In genomic region chr17:56861197-56861596, GRCm38 (mm10) we compare ENCODE assay signal across 11 mouse cellular contexts. TPM values are rescaled to one million over a fixed set of nuclear protein-coding genes. Genes with fewer than 3 reads are reported as not detected.
DNase-seq lines count a peak whose midpoint lies in the region; ATAC-seq and TF ChIP-seq lines count a peak whose summit lies in the region.
"Had no signal": no experiment of that assay in that cellular context is flagged by ENCODE, and none has a peak within 500 bp of the region (broad histone marks: within the 10 kb centered on the region; RNA-seq: fewer than 3 reads in every experiment).

No protein-coding gene starts in this region.

- DNase-seq in kidney, postnatal 0 days (ENCODE audit: low spot score): peak; percentile 14
- DNase-seq in kidney, adult 9 months: no peak
- peak; percentile 90 for DNase-seq in ES-CJ7 (ENCODE audit: low read depth, low spot score)
- peak; percentile 55 for DNase-seq in induced T-regulatory cell, adult 2 months (ENCODE audit: low read depth)
- DNase-seq in right cerebral cortex, postnatal 25 days: no peak
- no peak for DNase-seq in midbrain, embryonic 14.5 days
- DNase-seq in frontal cortex, postnatal 36 days (ENCODE audit: low spot score in 2 of 2): no peak

- H3K9ac ChIP-seq in kidney, postnatal 0 days (ENCODE audit: low read depth, low read length): no peak overlapping the region
- H3K9ac ChIP-seq in midbrain, embryonic 14.5 days (replicated peaks; ENCODE audit: low read length): no peak overlapping the region
- H3K9ac ChIP-seq: embryonic facial prominence, embryonic 12.5 days; midbrain, embryonic 12.5 days had no signal

- no peak overlapping the region for H3K4me3 ChIP-seq in kidney, postnatal 0 days (replicated peaks; ENCODE audit: low read depth, low read length)
- peak overlapping the region; percentile 77 for H3K4me3 ChIP-seq in megakaryocyte, embryonic 14.5 days (replicated peaks)
- no peak overlapping the region for H3K4me3 ChIP-seq in midbrain, embryonic 14.5 days (replicated peaks; ENCODE audit: low read depth, low read length)
- H3K4me3 ChIP-seq: embryonic facial prominence, embryonic 12.5 days; midbrain, embryonic 12.5 days had no signal

- WGBS in kidney, postnatal 0 days: 54% methylated on average over 3 of the region's 3 CpGs
- WGBS in midbrain, embryonic 14.5 days: 64% methylated on average over 3 of the region's 3 CpGs

- no peak for ATAC-seq in kidney, postnatal 0 days (replicated peaks; ENCODE audit: low FRiP score, low read depth)
- ATAC-seq in midbrain, embryonic 14.5 days (ENCODE audit: low FRiP score, low TSS enrichment): no peak

- H3K27ac ChIP-seq in kidney, postnatal 0 days: no peak overlapping the region
- H3K27ac ChIP-seq in midbrain, embryonic 14.5 days (replicated peaks; ENCODE audit: low read depth, low read length): no peak overlapping the region
- H3K27ac ChIP-seq: embryonic facial prominence, embryonic 12.5 days; midbrain, embryonic 12.5 days had no signal

- H3K27me3 ChIP-seq in kidney, postnatal 0 days (ENCODE audit: insufficient read depth, low read length): no peaks in the 10 kb centered on the region
- H3K27me3 ChIP-seq in megakaryocyte, embryonic 14.5 days (replicated peaks): peaks cover 20% of the 10 kb centered on the region
- no peaks in the 10 kb centered on the region for H3K27me3 ChIP-seq in midbrain, embryonic 14.5 days (ENCODE audit: control insufficient read depth, insufficient read depth, low read length)
- H3K27me3 ChIP-seq: embryonic facial prominence, embryonic 12.5 days; midbrain, embryonic 12.5 days had no signal

- no peaks in the 10 kb centered on the region for H3K4me1 ChIP-seq in kidney, postnatal 0 days (replicated peaks; ENCODE audit: insufficient read depth, low read length)
- peaks cover 38% of the 10 kb centered on the region for H3K4me1 ChIP-seq in megakaryocyte, embryonic 14.5 days
- H3K4me1 ChIP-seq in midbrain, embryonic 14.5 days (ENCODE audit: control insufficient read depth, insufficient read depth, low read length): no peaks in the 10 kb centered on the region
- H3K4me1 ChIP-seq: embryonic facial prominence, embryonic 12.5 days; midbrain, embryonic 12.5 days had no signal

- H3K4me2 ChIP-seq in kidney, postnatal 0 days (ENCODE audit: low read length): no peak overlapping the region
- H3K4me2 ChIP-seq in midbrain, embryonic 14.5 days (ENCODE audit: low read length): no peak overlapping the region
- H3K4me2 ChIP-seq: embryonic facial prominence, embryonic 12.5 days; midbrain, embryonic 12.5 days had no signal

- H3K9me3 ChIP-seq in kidney, postnatal 0 days (replicated peaks; ENCODE audit: low read length): no peaks in the 10 kb centered on the region
- H3K9me3 ChIP-seq in megakaryocyte, embryonic 14.5 days: peaks cover 14% of the 10 kb centered on the region
- H3K9me3 ChIP-seq in midbrain, embryonic 14.5 days (ENCODE audit: control insufficient read depth, low read length): no peaks in the 10 kb centered on the region
- H3K9me3 ChIP-seq: embryonic facial prominence, embryonic 12.5 days; midbrain, embryonic 12.5 days had no signal

- TF ChIP-seq CTCF in kidney, postnatal 0 days (IDR thresholded peaks at IDR 0.05; ENCODE audit: low read depth): no peak

- H3K36me3 ChIP-seq in kidney, postnatal 0 days (ENCODE audit: insufficient read depth, low read length): no peaks in the 10 kb centered on the region
- H3K36me3 ChIP-seq in megakaryocyte, embryonic 14.5 days (replicated peaks; ENCODE audit: low read length): no peaks in the 10 kb centered on the region
- H3K36me3 ChIP-seq in midbrain, embryonic 14.5 days (ENCODE audit: control insufficient read depth, insufficient read depth, low read length): no peaks in the 10 kb centered on the region
- H3K36me3 ChIP-seq: embryonic facial prominence, embryonic 12.5 days; midbrain, embryonic 12.5 days had no signal

RNA-seq across cellular contexts. Expression of gene Acsbg2, which starts 13.1 kb away (rescaled TPM):
- polyA plus RNA-seq in kidney, postnatal 0 days (2015; fragmentation: Nextera tagmentation; extraction: Ambion mirVana): not detected in 2 replicates
- polyA plus RNA-seq in megakaryocyte, embryonic 14.5 days (2012; ENCODE audit: insufficient read depth, low replicate concordance): not detected in 2 replicates
- polyA plus RNA-seq in midbrain, embryonic 14.5 days (2014; fragmentation: Nextera tagmentation; extraction: Ambion mirVana): not detected in 2 replicates
- polyA plus RNA-seq: embryonic facial prominence, embryonic 12.5 days; hindbrain, embryonic 11.5 days; midbrain, embryonic 12.5 days had no signal

RNA-seq across cellular contexts. Expression of gene 1700061G19Rik, which starts 14.1 kb away (rescaled TPM):
- polyA plus RNA-seq in kidney, postnatal 0 days (2015; fragmentation: Nextera tagmentation; extraction: Ambion mirVana): 0.11 and 0.13 TPM in 2 replicates
- polyA plus RNA-seq in megakaryocyte, embryonic 14.5 days (2012; ENCODE audit: insufficient read depth, low replicate concordance): 0.36 TPM in 1 of 2 replicates, not detected in the other
- 0.18 and 0.36 TPM in 2 replicates for polyA plus RNA-seq in midbrain, embryonic 14.5 days (2014; fragmentation: Nextera tagmentation; extraction: Ambion mirVana)

RNA-seq across cellular contexts. Expression of gene Rfx2, which starts 30.4 kb away (rescaled TPM):
- polyA plus RNA-seq in kidney, postnatal 0 days (2015; fragmentation: Nextera tagmentation; extraction: Ambion mirVana): 1.6 and 2.1 TPM in 2 replicates
- polyA plus RNA-seq in megakaryocyte, embryonic 14.5 days (2012; ENCODE audit: insufficient read depth, low replicate concordance): 0.51 and 1.4 TPM in 2 replicates
- polyA plus RNA-seq in midbrain, embryonic 14.5 days (2014; fragmentation: Nextera tagmentation; extraction: Ambion mirVana): 2.2 and 4.1 TPM in 2 replicates

Comparison
In these comparisons a context has a peak if more than half of its experiments do, and no peak if none do; other contexts are left out.
1. DNase-seq: peak in kidney, postnatal 0 days (single experiment), ES-CJ7 (single experiment) and induced T-regulatory cell, adult 2 months (single experiment); none in kidney, adult 9 months (single experiment), right cerebral cortex, postnatal 25 days (single experiment), midbrain, embryonic 14.5 days (single experiment) and frontal cortex, postnatal 36 days (0 of 2).